Mouse (Mus musculus) liver, postnatal 0 days (tissue): Measurements from ENCODE around the gene Akap8.

Experiments used
- CTCF ChIP-seq: sonication (generic); IDR thresholded peaks from 2 replicates; pipeline ENCODE4 v1.5.1; 2016; ENCODE audit warnings: antibody characterized with exemption, low read depth
- EP300 ChIP-seq: IDR thresholded peaks from 2 replicates; pipeline ENCODE4 v1.6.1; 2016; ENCODE audit warnings: antibody characterized with exemption, low read depth, mild to moderate bottlenecking

- TF ChIP-seq CTCF (no peak), EP300 (no peak)
Measured at GRCm38 (mm10) chr17:32256896-32257295, 64.1 kb downstream of the Akap8 start.
